Comparison of ENCODE assay signal across 31 mouse cellular contexts in genomic region chr16:38372876-38373275, GRCm38 (mm10). TPM values are rescaled to one million over a fixed set of nuclear protein-coding genes. Genes with fewer than 3 reads are reported as not detected.
DNase-seq lines count a peak whose midpoint lies in the region; ATAC-seq lines count a peak whose summit lies in the region.
"Had no signal": no experiment of that assay in that cellular context is flagged by ENCODE, and none has a peak within 500 bp of the region (broad histone marks: within the 10 kb centered on the region; RNA-seq: fewer than 3 reads in every experiment).

No protein-coding gene starts in this region.

- no peak for ATAC-seq in heart, embryonic 11.5 days (replicated peaks; ENCODE audit: insufficient number of reproducible peaks, low FRiP score, low TSS enrichment)
- no peak for ATAC-seq in liver, embryonic 11.5 days (replicated peaks; ENCODE audit: low FRiP score)
- ATAC-seq in liver, embryonic 12.5 days = no peak
- ATAC-seq: activated CD4-positive, CD25-positive, alpha-beta regulatory T cell, adult 4 months; forebrain, embryonic 13.5 days; intestine, embryonic 15.5 days; midbrain, embryonic 16.5 days had no signal

- 78% methylated on average over 4 of the region's 4 CpGs for WGBS in heart, embryonic 11.5 days (ENCODE audit: insufficient replicate concordance)
- 83% methylated on average over 4 of the region's 4 CpGs for WGBS in liver, embryonic 11.5 days
- 62% methylated on average over 4 of the region's 4 CpGs for WGBS in liver, embryonic 12.5 days (ENCODE audit: insufficient replicate concordance)

- H3K27ac ChIP-seq in heart, embryonic 11.5 days (ENCODE audit: low read depth, low read length) = peak overlapping the region; percentile 0; the same call in 1 of the 2 replicates
- H3K27ac ChIP-seq in liver, embryonic 11.5 days (ENCODE audit: low read depth, low read length) = peak overlapping the region; percentile 83; the same call in 1 of the 2 replicates
- peak overlapping the region; percentile 96 for H3K27ac ChIP-seq in liver, embryonic 12.5 days
- H3K27ac ChIP-seq: embryonic facial prominence, embryonic 12.5 days; forebrain, embryonic 13.5 days; hindbrain, embryonic 13.5 days; intestine, embryonic 15.5 days; limb, embryonic 15.5 days; midbrain, embryonic 10.5 days; neural tube, embryonic 13.5 days had no signal

- H3K4me3 ChIP-seq in heart, embryonic 11.5 days (ENCODE audit: low read depth, low read length) = peak overlapping the region; percentile 11; the same call in 1 of the 2 replicates
- peak overlapping the region; percentile 34; the same call in 1 of the 2 replicates for H3K4me3 ChIP-seq in liver, embryonic 11.5 days (ENCODE audit: low read depth, low read length)
- peak overlapping the region; percentile 63 for H3K4me3 ChIP-seq in liver, embryonic 12.5 days
- H3K4me3 ChIP-seq: embryonic facial prominence, embryonic 12.5 days; forebrain, embryonic 13.5 days; hindbrain, embryonic 13.5 days; intestine, embryonic 15.5 days; limb, embryonic 15.5 days; midbrain, embryonic 10.5 days; myocyte; neural tube, embryonic 13.5 days had no signal

- H3K9ac ChIP-seq in heart, embryonic 11.5 days (ENCODE audit: low read depth, low read length) = no peak overlapping the region
- H3K9ac ChIP-seq in liver, embryonic 11.5 days (ENCODE audit: low read depth, low read length) = no peak overlapping the region; the same call in 1 of the 2 replicates
- H3K9ac ChIP-seq in liver, embryonic 12.5 days = peak overlapping the region; percentile 77
- H3K9ac ChIP-seq: embryonic facial prominence, embryonic 12.5 days; forebrain, embryonic 13.5 days; hindbrain, embryonic 13.5 days; intestine, embryonic 15.5 days; limb, embryonic 15.5 days; neural tube, embryonic 13.5 days had no signal

- peak overlapping the region; percentile 43 for H3K4me2 ChIP-seq in heart, embryonic 11.5 days
- peak overlapping the region; percentile 58 for H3K4me2 ChIP-seq in liver, embryonic 11.5 days
- H3K4me2 ChIP-seq in liver, embryonic 12.5 days = peak overlapping the region; percentile 70
- H3K4me2 ChIP-seq: embryonic facial prominence, embryonic 12.5 days; forebrain, embryonic 13.5 days; hindbrain, embryonic 13.5 days; intestine, embryonic 15.5 days; limb, embryonic 15.5 days; neural tube, embryonic 13.5 days had no signal

- peaks cover 60% of the 10 kb centered on the region for H3K4me1 ChIP-seq in heart, embryonic 11.5 days (ENCODE audit: control insufficient read depth, insufficient read depth, low read length)
- H3K4me1 ChIP-seq in liver, embryonic 11.5 days (replicated peaks; ENCODE audit: control insufficient read depth, insufficient read depth, low read length) = peaks cover 70% of the 10 kb centered on the region
- peaks cover 92% of the 10 kb centered on the region for H3K4me1 ChIP-seq in liver, embryonic 12.5 days

- H3K9me3 ChIP-seq in heart, embryonic 11.5 days (replicated peaks; ENCODE audit: control insufficient read depth, low read length) = no peaks in the 10 kb centered on the region
- no peaks in the 10 kb centered on the region for H3K9me3 ChIP-seq in liver, embryonic 11.5 days (ENCODE audit: control insufficient read depth, low read length)
- no peaks in the 10 kb centered on the region for H3K9me3 ChIP-seq in liver, embryonic 12.5 days (replicated peaks)
- H3K9me3 ChIP-seq: embryonic facial prominence, embryonic 12.5 days; forebrain, embryonic 13.5 days; hindbrain, embryonic 13.5 days; intestine, embryonic 15.5 days; limb, embryonic 15.5 days; midbrain, embryonic 10.5 days; neural tube, embryonic 13.5 days had no signal

- DNase-seq in heart, adult 9 months (ENCODE audit: low spot score in 2 of 2) = no peak
- no peak for DNase-seq in liver, embryonic 11.5 days (ENCODE audit: low spot score)
- no peak for DNase-seq in liver
- no peak for DNase-seq in frontal cortex, postnatal 14 days (ENCODE audit: low spot score in 2 of 2)
- DNase-seq in urinary bladder, adult 2 months (ENCODE audit: low spot score) = no peak
- DNase-seq: adrenal gland, postnatal 10 days; B cell, adult 2 months; cerebellum, adult 2 months; cerebellum, postnatal 25 days; gastrocnemius, postnatal 14 days; kidney, adult 8-10 months; kidney, postnatal 10 days; left cerebral cortex, postnatal 4 days; lung, postnatal 4 days; retina, postnatal 1 day; right cerebral cortex, postnatal 4 days; thymus, postnatal 25 days had no signal

- peaks cover 8% of the 10 kb centered on the region for H3K36me3 ChIP-seq in heart, embryonic 11.5 days (ENCODE audit: control insufficient read depth, insufficient read depth, low read length)
- no peaks in the 10 kb centered on the region for H3K36me3 ChIP-seq in liver, embryonic 11.5 days (ENCODE audit: control insufficient read depth, insufficient read depth, low read length)
- H3K36me3 ChIP-seq in liver, embryonic 12.5 days = peaks cover 14% of the 10 kb centered on the region
- H3K36me3 ChIP-seq: embryonic facial prominence, embryonic 12.5 days; hindbrain, embryonic 13.5 days; intestine, embryonic 15.5 days; limb, embryonic 15.5 days; midbrain, embryonic 10.5 days; neural tube, embryonic 13.5 days had no signal

- no peaks in the 10 kb centered on the region for H3K27me3 ChIP-seq in heart, embryonic 11.5 days (ENCODE audit: control insufficient read depth, insufficient read depth, low read length)
- H3K27me3 ChIP-seq in liver, embryonic 11.5 days (replicated peaks; ENCODE audit: control insufficient read depth, insufficient read depth, low read length) = no peaks in the 10 kb centered on the region
- H3K27me3 ChIP-seq in liver, embryonic 12.5 days (replicated peaks) = no peaks in the 10 kb centered on the region
- H3K27me3 ChIP-seq: embryonic facial prominence, embryonic 12.5 days; forebrain, embryonic 13.5 days; hindbrain, embryonic 13.5 days; intestine, embryonic 15.5 days; limb, embryonic 15.5 days; neural tube, embryonic 13.5 days had no signal

RNA-seq across cellular contexts. Expression of gene Popdc2, which starts 10.9 kb away (rescaled TPM):
- polyA plus RNA-seq in heart, embryonic 11.5 days (2014; fragmentation: Nextera tagmentation; extraction: Ambion mirVana) = 292 and 312 TPM in 2 replicates
- polyA plus RNA-seq in liver, embryonic 11.5 days (2014; fragmentation: Nextera tagmentation; extraction: Ambion mirVana) = 14.8 and 15.8 TPM in 2 replicates
- 20.3 and 24.8 TPM in 2 replicates for polyA plus RNA-seq in liver, embryonic 12.5 days (2016; fragmentation: Nextera tagmentation; extraction: Ambion mirVana)
- 167 and 176 TPM in 2 replicates for polyA plus RNA-seq in urinary bladder, adult 2 months (2012; rRNA removed)

RNA-seq across cellular contexts. Expression of gene Gm21987, which starts 26.0 kb away (rescaled TPM):
- 2.4 and 3.4 TPM in 2 replicates for polyA plus RNA-seq in heart, embryonic 11.5 days (2014; fragmentation: Nextera tagmentation; extraction: Ambion mirVana)
- polyA plus RNA-seq in liver, embryonic 11.5 days (2014; fragmentation: Nextera tagmentation; extraction: Ambion mirVana) = not detected in 2 replicates
- polyA plus RNA-seq in liver, embryonic 12.5 days (2016; fragmentation: Nextera tagmentation; extraction: Ambion mirVana) = not detected in 2 replicates
- 0.25 TPM in 1 of 2 replicates, not detected in the other for polyA plus RNA-seq in urinary bladder, adult 2 months (2012; rRNA removed)
- polyA plus RNA-seq: activated CD4-positive, CD25-positive, alpha-beta regulatory T cell, adult 4 months; cerebellum, adult 2 months; embryonic facial prominence, embryonic 12.5 days; forebrain, embryonic 13.5 days; frontal cortex, adult 2 months; hindbrain, embryonic 13.5 days; midbrain, embryonic 10.5 days; midbrain, embryonic 16.5 days; neural tube, embryonic 13.5 days; stomach, embryonic 14.5 days had no signal

RNA-seq across cellular contexts. Expression of gene Cox17, which starts 26.1 kb away (rescaled TPM):
- polyA plus RNA-seq in heart, embryonic 11.5 days (2014; fragmentation: Nextera tagmentation; extraction: Ambion mirVana) = 289 and 314 TPM in 2 replicates
- 441 and 497 TPM in 2 replicates for polyA plus RNA-seq in liver, embryonic 11.5 days (2014; fragmentation: Nextera tagmentation; extraction: Ambion mirVana)
- 404 and 417 TPM in 2 replicates for polyA plus RNA-seq in liver, embryonic 12.5 days (2016; fragmentation: Nextera tagmentation; extraction: Ambion mirVana)
- polyA plus RNA-seq in urinary bladder, adult 2 months (2012; rRNA removed) = 203 and 240 TPM in 2 replicates

RNA-seq across cellular contexts. Expression of gene Maats1, which starts 30.9 kb away (rescaled TPM):
- 0.21 TPM in 1 of 2 replicates, not detected in the other for polyA plus RNA-seq in heart, embryonic 11.5 days (2014; fragmentation: Nextera tagmentation; extraction: Ambion mirVana)
- 0.05 TPM in 1 of 2 replicates, not detected in the other for polyA plus RNA-seq in liver, embryonic 11.5 days (2014; fragmentation: Nextera tagmentation; extraction: Ambion mirVana)
- 0.05 TPM in 1 of 2 replicates, not detected in the other for polyA plus RNA-seq in liver, embryonic 12.5 days (2016; fragmentation: Nextera tagmentation; extraction: Ambion mirVana)
- 0.07 and 0.10 TPM in 2 replicates for polyA plus RNA-seq in urinary bladder, adult 2 months (2012; rRNA removed)
- polyA plus RNA-seq: limb, embryonic 15.5 days; stomach, embryonic 14.5 days had no signal

Comparison
In these comparisons a context has a peak if more than half of its experiments do, and no peak if none do; other contexts are left out.
1. H3K27ac ChIP-seq: peak in every context shown above with its lines; median percentile 96 in liver, embryonic 12.5 days; 83 in liver, embryonic 11.5 days; 0 in heart, embryonic 11.5 days.
2. H3K4me3 ChIP-seq: peak in every context shown above with its lines; median percentile 63 in liver, embryonic 12.5 days; 34 in liver, embryonic 11.5 days; 11 in heart, embryonic 11.5 days.